Mouse (Mus musculus) gastrocnemius, adult 18-20 months (tissue): ENCODE measurements around the gene Tex33. TPM values are rescaled to one million over a fixed set of nuclear protein-coding genes. Genes with fewer than 3 reads are reported as not detected.

Experiments used
- microRNA-seq: library from miRNA; unstranded; fragments of <30 nt; microRNA quantifications from one replicate; pipeline ENCODE4 v1.2.0, GENCODE M21; 2021
- total RNA-seq, 2 experiments: library from RNA; stranded (reverse); gene quantifications; 2 replicates each; pipeline ENCODE4 v1.2.3; 2021

Tex33 gene
- total RNA-seq, 2 experiments from 2014 or later: not detected

Small RNAs within 50 kb of the gene (microRNA-seq; reads per million reads assigned to microRNA genes)
- gene Mir7676-2: not detected

Other genes with a start within 250 kb of the Tex33 start
- gene Ift27, start 221.8 kb downstream of the Tex33 start, total RNA-seq: 10 to 100 TPM; 11.5 to 16.6 TPM
- gene Pvalb, start 189.5 kb downstream of the Tex33 start, total RNA-seq: over 10,000 TPM; 13,440 to 14,162 TPM
- gene Ncf4, start 151.1 kb downstream of the Tex33 start, total RNA-seq: under 1 TPM; 0.50 to 1.00 TPM
- gene Csf2rb2, start 90.2 kb downstream of the Tex33 start, total RNA-seq: 1 to 10 TPM in 1 of 2 experiments, under 1 TPM in 1; 0.82 to 1.2 TPM
- gene Csf2rb, start 70.2 kb downstream of the Tex33 start, total RNA-seq: 1 to 10 TPM; 1.6 to 1.7 TPM
- gene Tst, start 10.0 kb upstream of the Tex33 start, total RNA-seq: 10 to 100 TPM; 21.7 to 24.2 TPM
- gene Mpst, start 10.5 kb upstream of the Tex33 start, total RNA-seq: 10 to 100 TPM; 56.5 to 65.3 TPM
- gene Kctd17, start 32.7 kb upstream of the Tex33 start, total RNA-seq: 10 to 100 TPM in 1 of 2 experiments, 1 to 10 TPM in 1; 8.4 to 13.9 TPM
- under 1 TPM in 1 of 2 experiments, not detected in 1; 0.17 TPM for gene Tmprss6, start 72.7 kb upstream of the Tex33 start, total RNA-seq
- gene Il2rb, start 99.4 kb upstream of the Tex33 start, total RNA-seq: not detected
- gene C1qtnf6, start 135.5 kb upstream of the Tex33 start, total RNA-seq: 1 to 10 TPM; 1.0 to 2.4 TPM
- gene Sstr3, start 148.8 kb upstream of the Tex33 start, total RNA-seq: not detected
- 1 to 10 TPM in 1 of 2 experiments, under 1 TPM in 1; 0.96 to 1.8 TPM for gene Rac2, start 176.9 kb upstream of the Tex33 start, total RNA-seq
- gene Cyth4, start 201.1 kb upstream of the Tex33 start, total RNA-seq: 1 to 10 TPM in 1 of 2 experiments, under 1 TPM in 1; 0.82 to 2.3 TPM